Mouse (Mus musculus): ENCODE measurements around the gene Frem1.

GRCm38 (mm10) chr4:82970901-82971648 is 81.1 kb downstream of the Frem1 start:
- no peak for TF ChIP-seq TAL1 (IDR thresholded peaks at IDR 0.05; ENCODE audit: low read length)
- TF ChIP-seq GATA1 (IDR thresholded peaks at IDR 0.05; ENCODE audit: low read length), result no peak
